Mouse (Mus musculus): ENCODE results near the gene Lpar4.
A peak's percentile ranks its signal among the peaks of the same experiment; 100 is the strongest.

Lpar4 gene

GRCm38 (mm10) chrX:106920175-106920827 is at the start of gene Lpar4:
TSS of gene Lpar4 (plus strand) at chrX:106920625.
- peak; percentile 13 for DNase-seq (ENCODE audit: low spot score)

- DNase-seq (ENCODE audit: low spot score), result no peak
Observed at GRCm38 (mm10) chrX:106871426-106871825, 49.0 kb upstream of the Lpar4 start.

DNA sequence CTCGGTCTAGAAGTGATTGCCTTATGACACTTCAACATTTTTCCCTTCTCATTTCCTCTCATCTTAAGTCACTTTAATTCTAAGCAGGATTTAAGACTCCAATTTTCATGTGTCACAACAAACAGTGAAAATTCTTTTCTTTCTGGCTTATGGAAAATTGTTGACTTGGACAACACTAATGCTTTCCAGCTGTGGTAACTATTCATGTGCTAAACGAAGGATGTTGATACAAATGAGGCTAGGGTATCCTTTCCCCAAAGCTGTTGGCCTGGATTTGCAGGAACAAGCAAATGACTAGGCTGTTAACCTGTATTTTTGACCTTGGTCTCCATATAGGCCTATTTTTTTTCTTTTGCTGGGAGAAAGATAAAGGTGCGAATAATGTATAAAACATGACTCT is 48.5 kb upstream of the Lpar4 start:
- no peak for DNase-seq (ENCODE audit: low spot score)

- no peak for DNase-seq (ENCODE audit: low spot score)
Observed at GRCm38 (mm10) chrX:106872315-106872714, 48.1 kb upstream of the Lpar4 start.

DNA sequence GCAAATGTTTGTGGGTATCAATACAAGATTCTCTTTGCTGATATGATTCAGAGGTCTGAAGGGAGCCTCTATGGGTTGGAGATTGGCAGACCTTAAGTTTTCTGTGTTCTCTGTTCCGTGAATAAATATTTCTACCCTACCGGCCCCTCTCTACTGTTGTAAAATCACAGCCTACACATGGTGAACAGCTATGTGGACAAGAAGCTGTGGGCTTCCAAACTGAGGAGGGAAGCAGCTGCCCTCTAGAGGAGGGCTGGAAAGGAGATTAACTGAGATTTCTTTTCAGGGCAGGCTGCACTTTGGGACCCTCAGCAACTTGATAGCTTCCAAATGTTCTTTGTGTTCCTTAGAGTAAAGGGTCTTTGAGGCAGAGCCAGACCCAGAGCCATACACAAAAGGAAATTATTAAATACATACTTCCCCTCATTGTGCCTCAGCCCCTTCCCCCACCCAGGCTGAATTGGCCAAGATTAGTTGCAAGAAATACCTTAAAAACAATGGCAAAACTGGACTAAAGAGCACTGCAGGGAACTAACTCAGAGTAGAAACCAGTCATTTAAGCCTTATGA is 22.6 kb upstream of the Lpar4 start:
- no peak for DNase-seq (ENCODE audit: low spot score)

DNA sequence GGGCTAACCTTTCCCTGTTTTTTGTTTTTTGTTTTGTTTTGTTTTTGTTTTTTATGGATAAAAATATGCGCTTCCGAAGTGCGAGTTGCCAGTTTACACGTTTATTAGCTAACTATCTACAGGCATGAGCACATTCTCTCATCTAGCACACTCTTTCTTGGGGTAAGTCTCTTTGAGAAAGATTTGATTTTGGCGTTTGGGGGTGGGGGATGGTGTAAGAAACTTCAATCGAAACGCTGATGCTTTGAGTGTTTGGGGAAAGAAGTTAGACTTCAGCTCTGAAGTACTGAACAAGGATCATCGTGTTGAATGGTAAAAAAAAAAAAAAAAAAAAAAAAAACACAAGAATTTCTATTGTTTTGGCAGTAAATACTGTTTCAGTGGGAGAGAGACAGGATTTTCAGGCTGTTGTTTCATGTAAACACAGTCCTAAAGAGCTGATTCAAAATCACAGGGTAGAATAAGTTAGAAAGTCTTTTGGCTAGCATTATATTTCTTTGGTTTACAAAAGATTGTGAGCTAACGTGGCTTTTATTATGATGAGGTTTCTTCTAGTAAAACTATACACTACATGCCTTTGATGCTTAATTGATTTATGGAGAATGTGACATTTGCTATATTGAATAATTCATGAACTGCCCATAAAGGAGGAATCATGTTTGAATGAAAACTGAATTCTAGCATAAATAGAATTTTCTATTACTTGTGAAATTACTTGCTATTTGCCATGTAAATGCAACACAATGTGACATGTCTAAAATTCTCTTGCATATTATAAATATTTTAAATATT is 599 bp downstream of the Lpar4 start:
- no peak for DNase-seq (ENCODE audit: low spot score)

GRCm38 (mm10) chrX:106924572-106924971 is 4.1 kb downstream of the Lpar4 start:
- no peak for DNase-seq (ENCODE audit: low spot score)

GRCm38 (mm10) chrX:106939326-106939725 is 18.9 kb downstream of the Lpar4 start:
- no peak for DNase-seq (ENCODE audit: low spot score)

- DNase-seq (ENCODE audit: low spot score), result no peak
Observed at GRCm38 (mm10) chrX:106950558-106950957, 30.1 kb downstream of the Lpar4 start.

DNA sequence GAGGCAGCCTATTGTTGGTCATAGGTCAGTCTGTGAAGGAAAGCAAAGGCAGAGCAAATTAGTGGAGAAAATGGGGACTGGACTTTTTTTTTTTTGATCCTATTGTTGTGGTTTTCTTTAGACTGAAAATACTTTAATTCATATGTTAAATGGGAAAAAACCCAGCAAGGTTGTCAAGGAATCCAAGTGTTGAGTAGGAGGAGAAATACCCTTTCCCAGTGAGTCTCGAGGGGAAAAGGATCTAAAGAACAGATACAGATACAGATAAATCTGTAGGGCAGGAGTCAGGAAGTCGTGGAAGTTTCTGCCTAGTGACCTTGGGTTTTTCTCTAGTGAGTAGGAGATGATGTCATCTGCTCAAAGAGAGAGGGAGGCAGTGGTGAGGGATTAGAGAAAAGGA is 30.6 kb downstream of the Lpar4 start:
- no peak for DNase-seq (ENCODE audit: low spot score)

- no peak for DNase-seq (ENCODE audit: low spot score)
Observed at GRCm38 (mm10) chrX:106953840-106954239, 33.4 kb downstream of the Lpar4 start.

GRCm38 (mm10) chrX:106962233-106962632 is 41.8 kb downstream of the Lpar4 start:
- no peak for DNase-seq (ENCODE audit: low spot score)

DNA sequence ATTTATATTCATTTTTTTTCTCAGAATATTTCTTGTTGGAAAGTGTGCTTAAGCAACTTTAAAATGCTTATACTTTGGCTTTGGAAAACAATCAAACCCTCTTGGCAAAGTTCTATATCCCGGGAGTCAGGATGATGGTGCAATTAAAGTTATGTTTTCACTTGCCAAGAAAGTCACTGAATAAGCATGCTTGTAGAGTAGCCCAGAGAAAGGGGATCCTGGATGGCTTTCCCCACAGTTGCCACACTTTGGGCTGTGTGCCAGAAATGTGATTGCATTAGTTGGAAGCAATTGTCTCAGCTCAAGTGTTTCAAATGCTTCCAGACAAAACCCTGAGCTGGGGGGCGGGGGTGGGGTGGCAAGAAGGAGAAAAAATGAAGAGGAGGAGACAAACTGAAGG is 43.9 kb downstream of the Lpar4 start:
- DNase-seq (ENCODE audit: low spot score), result no peak

Measured in ovary, postnatal 10 days (tissue).